Mouse (Mus musculus): ENCODE data around the gene Cnih1. TPM values are rescaled to one million over a fixed set of nuclear protein-coding genes. Genes with fewer than 3 reads are reported as not detected.

Gene Cnih1
- polyA plus RNA-seq (2017; shearing (Covaris generic)) = 80.4 TPM

GRCm38 (mm10) chr14:46787787-46788504 is at the start of gene Cnih1:
Gene Cnih1, minus strand, starts transcription at chr14:46788411.

GRCm38 (mm10) chr14:46831837-46832333 is 43.7 kb upstream of the Cnih1 start, which contains the start of gene Cgrrf1:
Gene Cgrrf1, plus strand, starts transcription at chr14:46832125.

GRCm38 (mm10) chr14:46821873-46822716 is 33.9 kb upstream of the Cnih1 start, which contains the start of gene Gmfb:
Gene Gmfb, minus strand, starts transcription at chr14:46822242.

GRCm38 (mm10) chr14:46760355-46761029 is 27.7 kb downstream of the Cnih1 start, which contains the start of gene Cdkn3:
Gene Cdkn3, plus strand, starts transcription at chr14:46760541.

Other genes with a start within 250 kb of the Cnih1 start
- gene Cdkn3, start 27.9 kb downstream of the Cnih1 start, polyA plus RNA-seq (2017; shearing (Covaris generic)) = 2.2 TPM
- gene Gmfb, start 33.8 kb upstream of the Cnih1 start, polyA plus RNA-seq (2017; shearing (Covaris generic)) = 85.7 TPM
- 12.3 TPM for gene Cgrrf1, start 43.7 kb upstream of the Cnih1 start, polyA plus RNA-seq (2017; shearing (Covaris generic))
- gene Samd4, start 94.4 kb upstream of the Cnih1 start, polyA plus RNA-seq (2017; shearing (Covaris generic)) = 0.16 TPM